Mouse (Mus musculus) heart, postnatal 0 days (tissue): ENCODE results near the gene Fscb.

Source experiments
- CTCF ChIP-seq: IDR thresholded peaks from 2 replicates; pipeline ENCODE4 v1.5.1; 2016; ENCODE audit warnings: antibody characterized with exemption, control low read depth, low read depth
- EP300 ChIP-seq: IDR thresholded peaks from 2 replicates; pipeline ENCODE4 v1.6.1; 2016; ENCODE audit warnings: antibody characterized with exemption, low read depth

DNA sequence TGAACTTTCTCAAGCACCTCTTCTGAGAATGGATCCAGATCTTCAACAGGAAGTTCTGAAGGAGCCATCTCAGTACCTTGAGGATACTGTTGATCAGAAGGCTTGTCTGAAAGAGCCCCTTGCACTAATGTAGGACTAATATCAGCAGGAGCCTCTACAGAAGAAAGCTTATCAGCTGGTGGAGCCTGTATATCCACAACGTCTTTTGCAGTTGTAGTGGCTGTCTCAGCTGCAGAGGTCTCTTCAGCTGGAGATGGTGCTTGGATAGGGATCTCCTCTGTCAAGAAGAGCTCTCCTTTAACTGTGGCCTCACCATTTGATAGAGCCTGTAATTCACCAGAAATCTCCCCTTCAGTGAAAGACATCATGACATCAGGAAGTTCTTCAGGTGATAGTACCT, 875 bp downstream of the Fscb start:
- TF ChIP-seq EP300: no peak
- TF ChIP-seq CTCF: no peak
